ENCODE assay signal across 32 mouse cellular contexts in the genomic region with DNA sequence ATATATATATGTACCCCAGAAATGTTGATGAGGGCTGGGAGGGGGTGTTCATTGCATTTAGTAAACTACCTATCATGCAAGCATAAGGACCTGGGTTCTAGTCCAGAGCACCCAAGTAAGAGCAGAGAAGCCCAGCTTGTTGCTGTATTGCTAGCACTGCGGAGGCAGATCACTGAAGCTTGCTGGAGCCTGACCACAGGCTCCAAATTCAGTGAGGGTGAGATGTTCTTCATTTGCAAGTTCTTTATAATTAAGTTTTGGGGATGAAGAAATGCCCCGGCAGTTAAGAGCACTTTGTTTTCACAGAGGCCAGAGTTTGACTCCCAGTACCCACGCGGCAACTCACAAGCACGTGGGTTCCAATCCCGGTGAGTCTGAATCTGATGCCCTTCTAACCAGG.
"Had no signal": no experiment of that assay in that cellular context is flagged by ENCODE, and none has a peak within 500 bp of the region (broad histone marks: within the 10 kb centered on the region; RNA-seq: fewer than 3 reads in every experiment).

No protein-coding gene starts in this region.

- H3K4me3 ChIP-seq: heart, embryonic 10.5 days; heart, embryonic 12.5 days; heart, embryonic 13.5 days; heart, embryonic 15.5 days; hindbrain, embryonic 10.5 days; hindbrain, embryonic 12.5 days; hindbrain, embryonic 13.5 days; hindbrain, embryonic 15.5 days; intestine, embryonic 15.5 days; kidney, embryonic 15.5 days; layer of hippocampus, adult 2 months had no signal

- DNase-seq: heart, postnatal 14 days; heart, postnatal 4 days; kidney, adult 11 months; kidney, adult 18-20 months; kidney, adult 2 months; kidney, adult 8-10 months; kidney, adult 9 months; kidney, postnatal 10 days; kidney, postnatal 14 days; kidney, postnatal 25 days; kidney, postnatal 36 days; kidney, postnatal 4 days; layer of hippocampus, adult 9-11 months; layer of hippocampus, postnatal 36 days had no signal

- H3K27me3 ChIP-seq: heart, embryonic 12.5 days; heart, embryonic 13.5 days; heart, embryonic 15.5 days; hindbrain, embryonic 12.5 days; hindbrain, embryonic 13.5 days; hindbrain, embryonic 15.5 days; intestine, embryonic 15.5 days; kidney, embryonic 15.5 days had no signal

- H3K36me3 ChIP-seq: heart, embryonic 10.5 days; heart, embryonic 12.5 days; heart, embryonic 15.5 days; hindbrain, embryonic 12.5 days; hindbrain, embryonic 13.5 days; hindbrain, embryonic 15.5 days; intestine, embryonic 15.5 days had no signal

- H3K4me1 ChIP-seq: hindbrain, embryonic 10.5 days; hindbrain, embryonic 12.5 days; hindbrain, embryonic 13.5 days; hindbrain, embryonic 15.5 days; intestine, embryonic 15.5 days had no signal

- ATAC-seq: hindbrain, embryonic 16.5 days; hindbrain, postnatal 0 days; inflammation-experienced regulatory T-cells, adult 6 months; intestine, embryonic 16.5 days; intestine, postnatal 0 days had no signal

- H3K27ac ChIP-seq: heart, embryonic 10.5 days; hindbrain, embryonic 10.5 days; hindbrain, embryonic 12.5 days; hindbrain, embryonic 13.5 days; hindbrain, embryonic 14.5 days; hindbrain, embryonic 15.5 days; hindbrain, postnatal 0 days; intestine, embryonic 15.5 days; kidney, embryonic 15.5 days; kidney, postnatal 0 days; layer of hippocampus, adult 2 months had no signal
